ENCODE assay signal across 8 mouse cellular contexts in genomic region chr14:105894971-105895873, GRCm38 (mm10). TPM values are rescaled to one million over a fixed set of nuclear protein-coding genes. Genes with fewer than 3 reads are reported as not detected.
DNase-seq lines count a peak whose midpoint lies in the region; ATAC-seq and TF ChIP-seq lines count a peak whose summit lies in the region.

No protein-coding gene starts in this region.

- H3K79me2 ChIP-seq in C2C12 (ENCODE audit: control insufficient read depth, insufficient read depth) = peaks cover 67% of the 10 kb centered on the region

- H3K9me3 ChIP-seq in heart, embryonic 15.5 days (replicated peaks) = no peaks in the 10 kb centered on the region
- H3K9me3 ChIP-seq in liver, embryonic 14.5 days (ENCODE audit: control insufficient read depth, low read length) = no peaks in the 10 kb centered on the region
- H3K9me3 ChIP-seq in neural tube, embryonic 12.5 days = no peaks in the 10 kb centered on the region

- peak; percentile 37 for ATAC-seq in heart, embryonic 15.5 days (replicated peaks; ENCODE audit: insufficient number of reproducible peaks, insufficient read depth, low FRiP score, low read depth)
- ATAC-seq in liver, embryonic 14.5 days (ENCODE audit: insufficient read depth) = no peak
- no peak for ATAC-seq in neural tube, embryonic 12.5 days (ENCODE audit: low FRiP score, low read depth)

- peak overlapping the region; percentile 89 for H3K9ac ChIP-seq in heart, embryonic 15.5 days
- H3K9ac ChIP-seq in liver, embryonic 14.5 days (replicated peaks) = peak overlapping the region; percentile 53
- peak overlapping the region; percentile 80 for H3K9ac ChIP-seq in neural tube, embryonic 12.5 days

- peak overlapping the region; percentile 86 for H3K4me3 ChIP-seq in C2C12 (ENCODE audit: insufficient read depth, poor library complexity, severe bottlenecking)
- H3K4me3 ChIP-seq in bone marrow, adult 2 months (replicated peaks; ENCODE audit: control insufficient read depth, low read depth, low read length) = peak overlapping the region; percentile 77
- peak overlapping the region; percentile 74 for H3K4me3 ChIP-seq in heart, embryonic 15.5 days
- H3K4me3 ChIP-seq in liver, embryonic 14.5 days (ENCODE audit: insufficient read depth in 1 of 2, low read depth in 2 of 2, low read length in 2 of 2) = peak overlapping the region; percentile 62 to 65
- H3K4me3 ChIP-seq in neural tube, embryonic 12.5 days = peak overlapping the region; percentile 84

- peaks cover 32% of the 10 kb centered on the region for H3K36me3 ChIP-seq in C2C12 (ENCODE audit: control insufficient read depth, insufficient read depth)
- 0 out of 2 replicates have a peak, but pooled peaks cover 8% of the 10 kb centered on the region for H3K36me3 ChIP-seq in heart, embryonic 15.5 days
- H3K36me3 ChIP-seq in liver, embryonic 14.5 days (replicated peaks; ENCODE audit: control insufficient read depth, insufficient read depth, low read depth) = no peaks in the 10 kb centered on the region
- peaks cover 7% of the 10 kb centered on the region; the same call in 1 of the 2 replicates for H3K36me3 ChIP-seq in neural tube, embryonic 12.5 days

- peak; percentile 18 for DNase-seq in fibroblast of lung, adult 2 months (ENCODE audit: low read depth)
- DNase-seq in kidney, postnatal 10 days = peak; percentile 82
- no peak for DNase-seq in liver, embryonic 14.5 days (ENCODE audit: low read depth in 3 of 3, low spot score in 3 of 3)
- DNase-seq in thymus, adult 18-20 months = peak; percentile 15 to 19

- no peak for TF ChIP-seq EP300 in liver, embryonic 14.5 days (IDR thresholded peaks at IDR 0.05; ENCODE audit: low read depth)

- TF ChIP-seq CTCF in C2C12 (IDR thresholded peaks at IDR 0.05; ENCODE audit: control insufficient read depth, insufficient read depth, insufficient read length) = no peak
- TF ChIP-seq CTCF in bone marrow, adult 2 months (IDR thresholded peaks at IDR 0.05; ENCODE audit: control insufficient read depth, insufficient read depth, low read length) = no peak
- TF ChIP-seq CTCF in liver, embryonic 14.5 days (IDR thresholded peaks at IDR 0.05; ENCODE audit: low read depth) = no peak

- TF ChIP-seq POLR2A in bone marrow, adult 2 months (IDR thresholded peaks at IDR 0.05; ENCODE audit: borderline replicate concordance, control insufficient read depth, low read depth, low read length) = no peak

- H3K4me1 ChIP-seq in bone marrow, adult 2 months (ENCODE audit: control insufficient read depth, insufficient read depth, low read length) = no peaks in the 10 kb centered on the region; the same call in 1 of the 2 replicates
- H3K4me1 ChIP-seq in heart, embryonic 15.5 days (replicated peaks) = peaks cover 30% of the 10 kb centered on the region
- H3K4me1 ChIP-seq in liver, embryonic 14.5 days (replicated peaks; ENCODE audit: control insufficient read depth in 2 of 2, insufficient read depth in 2 of 2, low read length in 1 of 2) = peaks cover 0 to 6% of the 10 kb centered on the region in 2 experiments; a peak in 2 of 4 replicates
- H3K4me1 ChIP-seq in neural tube, embryonic 12.5 days = peaks cover 23% of the 10 kb centered on the region

- peak overlapping the region; percentile 52; the same call in 1 of the 2 replicates for H3K27ac ChIP-seq in bone marrow, adult 2 months (ENCODE audit: control insufficient read depth, insufficient read depth, low read depth, low read length, poor library complexity)
- peak overlapping the region; percentile 100 for H3K27ac ChIP-seq in heart, embryonic 15.5 days
- H3K27ac ChIP-seq in liver, embryonic 14.5 days = no peak overlapping the region
- peak overlapping the region; percentile 32; the same call in 1 of the 2 replicates for H3K27ac ChIP-seq in neural tube, embryonic 12.5 days

- H3K27me3 ChIP-seq in C2C12 (ENCODE audit: control insufficient read depth, insufficient read depth, insufficient read length) = no peaks in the 10 kb centered on the region
- no peaks in the 10 kb centered on the region for H3K27me3 ChIP-seq in heart, embryonic 15.5 days
- H3K27me3 ChIP-seq in liver, embryonic 14.5 days (ENCODE audit: control insufficient read depth, insufficient read depth, low read length) = peaks cover 40% of the 10 kb centered on the region
- no peaks in the 10 kb centered on the region for H3K27me3 ChIP-seq in neural tube, embryonic 12.5 days (replicated peaks)

- H3K79me3 ChIP-seq in C2C12 (ENCODE audit: low read depth) = peaks cover 58% of the 10 kb centered on the region

- under 1% methylated on average over 36 of the region's 36 CpGs for WGBS in bone marrow, adult 2 months
- WGBS in heart, embryonic 15.5 days = under 1% methylated on average over 36 of the region's 36 CpGs
- WGBS in liver, embryonic 14.5 days (ENCODE audit: insufficient replicate concordance) = under 1% methylated on average over 35 of the region's 36 CpGs
- WGBS in neural tube, embryonic 12.5 days = under 1% methylated on average over 36 of the region's 36 CpGs

- H3K4me2 ChIP-seq in heart, embryonic 15.5 days = peak overlapping the region; percentile 92
- peak overlapping the region; percentile 69 for H3K4me2 ChIP-seq in liver, embryonic 14.5 days (ENCODE audit: low read depth)
- peak overlapping the region; percentile 94 for H3K4me2 ChIP-seq in neural tube, embryonic 12.5 days (replicated peaks)

- peak overlapping the region; percentile 99 for H3ac ChIP-seq in C2C12 (ENCODE audit: control insufficient read depth, insufficient read length, low read depth)

TF ChIP-seq in C2C12, 6 proteins besides CTCF, POLR2A, EP300 and RAD21:
- TF ChIP-seq MAX (IDR thresholded peaks at IDR 0.05) (no peak), USF1 (IDR thresholded peaks at IDR 0.05; ENCODE audit: low read depth) (no peak), CEBPB (IDR thresholded peaks at IDR 0.05; ENCODE audit: low read depth) (no peak), MYOD1 (IDR thresholded peaks at IDR 0.05; ENCODE audit: control insufficient read depth, insufficient read length, low read depth) (no peak), FOSL1 (IDR thresholded peaks at IDR 0.05; ENCODE audit: insufficient read depth, low read length, poor library complexity, severe bottlenecking) (no peak), MYOG (IDR thresholded peaks at IDR 0.05; ENCODE audit: control insufficient read depth, extremely low read depth, insufficient read length) (no peak)

RNA-seq across cellular contexts. Expression of gene Spry2, which starts 1.4 kb away (rescaled TPM):
- 51.8 TPM for polyA plus RNA-seq in C2C12 (2012; fragmentation: generic; extraction: Trizol)
- 6.2 and 14.5 TPM in 2 replicates for polyA plus RNA-seq in bone marrow, adult 2 months (2011; ENCODE audit: insufficient read depth, insufficient read length, low replicate concordance, missing spikeins)
- polyA plus RNA-seq in heart, embryonic 15.5 days (2015; fragmentation: Nextera tagmentation; extraction: Ambion mirVana) = 43.2 and 72.3 TPM in 2 replicates
- polyA plus RNA-seq in liver, embryonic 14.5 days (2012; rRNA removed) = 0.92 and 1.1 TPM in 2 replicates
- 3.1 and 3.5 TPM in 2 replicates for polyA plus RNA-seq in liver, embryonic 14.5 days (2014; fragmentation: Nextera tagmentation; extraction: Ambion mirVana)
- 20.8 and 33.9 TPM in 2 replicates for polyA plus RNA-seq in neural tube, embryonic 12.5 days (2016; fragmentation: Nextera tagmentation; extraction: Ambion mirVana)

Comparison
In these comparisons a context has a peak if more than half of its experiments do, and no peak if none do; other contexts are left out.
1. DNase-seq: peak in fibroblast of lung, adult 2 months (single experiment), kidney, postnatal 10 days (single experiment) and thymus, adult 18-20 months (2 of 2); none in liver, embryonic 14.5 days (0 of 3).
2. Peak in every context shown above with its lines, with median percentiles within 50 percentile points of each other: H3K4me3 ChIP-seq, H3K4me2 ChIP-seq and H3K9ac ChIP-seq.